Mouse (Mus musculus) ES-E14 (cell line): ENCODE data around the gene Ccdc12. TPM values are rescaled to one million over a fixed set of nuclear protein-coding genes. Genes with fewer than 3 reads are reported as not detected.
"Not testable (repeated sequence)": the region's sequence is repeated elsewhere in the genome, so short reads cannot be mapped to it uniquely, and the experiment has no call there.

Experiments used
- DNase-seq: peaks from one replicate; pipeline ENCODE4 v3.0.0-alpha.2; 2013; ENCODE audit warnings: low read depth, low spot score
- H3K27ac ChIP-seq: 2 replicates; pipeline ENCODE4 v1.5.1; 2012; ENCODE audit warnings: low read depth, mild to moderate bottlenecking, low read length, moderate library complexity, mixed read lengths; ENCODE audit not compliant: poor library complexity, insufficient read depth, severe bottlenecking
- H3K36me3 ChIP-seq: 2 replicates; pipeline ENCODE4 v1.6.1; 2012; ENCODE audit warnings: mild to moderate bottlenecking, low read length, moderate library complexity, mixed read lengths; ENCODE audit not compliant: control insufficient read depth, poor library complexity, insufficient read depth, severe bottlenecking
- H3K4me1 ChIP-seq, 2 experiments: fragments of 150-350 bp in 1 of 2; sonication (generic) in 1 of 2; 2 replicates each; pipeline ENCODE4 v1.6.1; 2012; ENCODE audit warnings: low read length in 2 of 2, mild to moderate bottlenecking in 1 of 2, mixed read lengths in 1 of 2; ENCODE audit not compliant: control insufficient read depth in 2 of 2, insufficient read depth in 2 of 2, poor library complexity in 1 of 2
- H3K4me3 ChIP-seq, 2 experiments: fragments of 150-350 bp in 1 of 2; sonication (generic) in 1 of 2; 2 replicates each; pipeline ENCODE4 v1.5.1; 2012; ENCODE audit warnings: low read length in 2 of 2, low read depth in 1 of 2, mild to moderate bottlenecking in 1 of 2, mixed read lengths in 1 of 2; ENCODE audit not compliant: insufficient read depth in 1 of 2, poor library complexity in 1 of 2, severe bottlenecking in 1 of 2
- H3K9ac ChIP-seq: 2 replicates; pipeline ENCODE4 v1.6.1; 2012; ENCODE audit warnings: low read depth, mild to moderate bottlenecking, low read length, mixed read lengths; ENCODE audit not compliant: poor library complexity, insufficient read depth, severe bottlenecking
- H3K9me3 ChIP-seq: fragments of 150-350 bp; sonication (generic); 2 replicates; pipeline ENCODE4 v1.6.1; 2012; ENCODE audit warnings: low read depth, mild to moderate bottlenecking, low read length; ENCODE audit not compliant: control insufficient read depth, insufficient read depth
- CHD2 ChIP-seq: IDR thresholded peaks from 2 replicates; pipeline ENCODE4 v1.6.1; 2014; ENCODE audit warnings: mild to moderate bottlenecking, low read depth, low read length, inconsistent platforms
- HCFC1 ChIP-seq: IDR thresholded peaks from 2 replicates; pipeline ENCODE4 v1.6.1; 2012; ENCODE audit warnings: low read length, inconsistent platforms, borderline replicate concordance; ENCODE audit not compliant: insufficient read depth
- MAFK ChIP-seq: IDR thresholded peaks from 2 replicates; pipeline ENCODE4 v1.6.1; 2014; ENCODE audit warnings: mild to moderate bottlenecking, low read depth, low read length, inconsistent platforms; ENCODE audit not compliant: insufficient read depth
- ZC3H11A ChIP-seq: IDR thresholded peaks from 2 replicates; pipeline ENCODE4 v1.6.1; 2012; ENCODE audit warnings: low read depth, mild to moderate bottlenecking, inconsistent platforms, low read length, borderline replicate concordance
- ZNF384 ChIP-seq: IDR thresholded peaks from 2 replicates; pipeline ENCODE4 v1.6.1; 2012; ENCODE audit warnings: low read depth, low read length, inconsistent platforms
- in situ Hi-C, 2 experiments: fragments of 600-800 bp; cut with MboI; formaldehyde crosslinking; loops; one replicate each; pipeline ENCODE4 v1.15.1; 2025; ENCODE audit warnings: low sequenced_read_pairs in 2 of 2, inconsistent platforms in 1 of 2; ENCODE audit not compliant: unreplicated experiment in 2 of 2
- total RNA-seq: library from RNA; depleted of rRNA; stranded (reverse); fragments of 300-350 nt; gene quantifications from 2 replicates; pipeline ENCODE4 v1.2.3, GENCODE M21; 2012

The Ccdc12 gene
- total RNA-seq, 1 experiment, result 79.9 TPM

DNA sequence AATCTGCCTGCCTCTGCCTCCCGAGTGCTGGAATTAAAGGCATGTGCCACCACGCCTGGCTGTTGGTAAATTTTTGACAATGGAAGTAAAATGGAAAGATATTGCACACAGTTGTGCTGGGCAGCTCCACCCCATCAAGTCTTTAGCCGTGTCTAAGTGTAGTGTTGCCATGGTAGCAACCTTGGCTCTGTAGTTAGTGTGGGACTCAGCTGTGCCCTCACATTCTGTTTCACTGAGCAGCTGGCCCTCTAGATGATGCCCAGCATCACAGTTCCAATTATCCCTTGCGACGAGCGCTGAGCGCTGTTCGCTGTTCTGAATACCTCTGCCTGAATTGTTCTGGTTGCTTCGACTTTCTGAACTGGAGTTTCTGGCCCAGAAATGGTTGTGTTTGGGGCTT, 25.5 kb downstream of the Ccdc12 start:
- Histone ChIP-seq H3K36me3 (no peaks in the 10 kb centered on the region), H3K4me1 (peaks cover 0 to 39% of the 10 kb centered on the region in 2 experiments; a peak in 3 of 4 replicates), H3K9ac (no peak overlapping the region), H3K4me3 (no peak overlapping the region), H3K9me3 (no peaks in the 10 kb centered on the region), H3K27ac (no peak overlapping the region)
- TF ChIP-seq HCFC1 (no peak), MAFK (no peak), ZC3H11A (no peak), ZNF384 (no peak), CHD2 (no peak)
- DNase-seq, result no peak
- in situ Hi-C loops, result no loop called here

GRCm38 (mm10) chr9:110682255-110682654, 26.0 kb downstream of the Ccdc12 start:
- in situ Hi-C loops, result no loop called here
- Histone ChIP-seq H3K9me3 (no peaks in the 10 kb centered on the region), H3K36me3 (no peaks in the 10 kb centered on the region), H3K9ac (no peak overlapping the region), H3K4me3 (no peak overlapping the region), H3K4me1 (peaks cover 0 to 39% of the 10 kb centered on the region in 2 experiments; a peak in 3 of 4 replicates), H3K27ac (no peak overlapping the region)
- no peak for TF ChIP-seq ZC3H11A
- TF ChIP-seq MAFK, result no peak
- TF ChIP-seq HCFC1, result no peak
- no peak for TF ChIP-seq CHD2
- no peak for TF ChIP-seq ZNF384
- no peak for DNase-seq

DNA sequence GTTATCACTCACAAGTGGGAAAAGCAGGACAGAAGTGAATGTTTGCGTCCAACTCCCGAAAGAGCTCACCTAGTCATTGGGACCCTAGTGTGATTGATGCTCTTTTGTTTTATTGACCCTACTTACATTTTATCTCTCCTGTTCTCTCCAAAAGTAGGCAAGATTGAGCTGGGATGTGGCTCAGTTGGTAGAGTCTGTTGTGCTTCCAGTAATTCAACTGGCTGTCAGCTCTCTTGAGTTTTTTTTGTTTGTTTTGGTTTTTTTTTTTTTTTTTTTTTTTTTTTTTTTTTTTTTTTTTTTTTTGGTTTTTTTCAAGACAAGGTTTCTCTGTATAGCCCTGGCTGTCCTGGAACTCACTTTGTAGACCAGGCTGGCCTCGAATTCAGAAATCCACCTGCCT, 26.4 kb downstream of the Ccdc12 start:
- TF ChIP-seq ZNF384, result peak; percentile 58; the same call in 1 of the 2 replicates
- H3K9ac ChIP-seq, in situ Hi-C loops, H3K27ac ChIP-seq, H3K36me3 ChIP-seq, DNase-seq, H3K9me3 ChIP-seq, H3K4me3 ChIP-seq: not testable (repeated sequence)
- peaks cover 0 to 37% of the 10 kb centered on the region in 2 experiments; a peak in 3 of 4 replicates for H3K4me1 ChIP-seq

GRCm38 (mm10) chr9:110683574-110684099, 27.3 kb downstream of the Ccdc12 start:
- Histone ChIP-seq H3K27ac (no peak overlapping the region), H3K4me3 (no peak overlapping the region), H3K9ac (no peak overlapping the region), H3K36me3 (no peaks in the 10 kb centered on the region), H3K9me3 (no peaks in the 10 kb centered on the region), H3K4me1 (peaks cover 0 to 35% of the 10 kb centered on the region in 2 experiments; a peak in 3 of 4 replicates)
- in situ Hi-C loops, result no loop called here
- DNase-seq, result no peak
- TF ChIP-seq CHD2 (no peak), ZNF384 (no peak), MAFK (no peak), ZC3H11A (no peak), HCFC1 (no peak)
